Mouse (Mus musculus) heart, embryonic 14.5 days (tissue): ENCODE measurements around the gene Kirrel3. TPM values are rescaled to one million over a fixed set of nuclear protein-coding genes. Genes with fewer than 3 reads are reported as not detected.

Experiments
- ATAC-seq: fragments of 200-750 bp; cut with Nextera tagmentation; 2 replicates; pipeline ENCODE4 v1.8.0; 2017; ENCODE audit warnings: low read depth, moderate TSS enrichment; ENCODE audit not compliant: insufficient number of reproducible peaks, insufficient read depth, low FRiP score
- H3K27ac ChIP-seq, 2 experiments: fragments of 200-500 bp in 1 of 2; fragments of 300-500 bp in 1 of 2; sonication (generic) in 1 of 2; replicated peaks in 1 of 2; 2 replicates each; pipeline ENCODE4 v1.5.1; 2012 to 2014; ENCODE audit warnings: low read depth in 2 of 2, low read length in 2 of 2, control low read depth in 1 of 2, mild to moderate bottlenecking in 1 of 2, mixed read lengths in 1 of 2; ENCODE audit not compliant: control insufficient read depth in 1 of 2, insufficient read depth in 1 of 2
- H3K27me3 ChIP-seq: fragments of 300-500 bp; sonication (generic); 2 replicates; pipeline ENCODE4 v1.6.1; 2014; ENCODE audit warnings: mild to moderate bottlenecking, low read length, control low read depth; ENCODE audit not compliant: control insufficient read depth, insufficient read depth
- H3K36me3 ChIP-seq: fragments of 300-500 bp; sonication (generic); 2 replicates; pipeline ENCODE4 v1.6.1; 2014; ENCODE audit warnings: mild to moderate bottlenecking, control low read depth, low read length, mixed read lengths; ENCODE audit not compliant: control insufficient read depth, insufficient read depth
- H3K4me1 ChIP-seq, 2 experiments: fragments of 200-500 bp in 1 of 2; fragments of 300-500 bp in 1 of 2; sonication (generic) in 1 of 2; 2 replicates each; pipeline ENCODE4 v1.6.1; 2012 to 2014; ENCODE audit warnings: low read length in 2 of 2, control low read depth in 1 of 2, mixed read lengths in 1 of 2; ENCODE audit not compliant: control insufficient read depth in 2 of 2, insufficient read depth in 2 of 2
- H3K4me2 ChIP-seq: fragments of 300-500 bp; sonication (generic); 2 replicates; pipeline ENCODE4 v1.6.1; 2014; ENCODE audit warnings: mild to moderate bottlenecking, low read length
- H3K4me3 ChIP-seq, 2 experiments: fragments of 200-500 bp in 1 of 2; fragments of 300-500 bp in 1 of 2; sonication (generic) in 1 of 2; 2 replicates each; pipeline ENCODE4 v1.5.1; 2012 to 2014; ENCODE audit warnings: low read length in 2 of 2, mild to moderate bottlenecking in 2 of 2, control low read depth in 1 of 2, low read depth in 1 of 2, moderate library complexity in 1 of 2; ENCODE audit not compliant: control insufficient read depth in 1 of 2, insufficient read depth in 1 of 2
- H3K9ac ChIP-seq: fragments of 300-500 bp; sonication (generic); 2 replicates; pipeline ENCODE4 v1.6.1; 2014; ENCODE audit warnings: mild to moderate bottlenecking, low read length
- H3K9me3 ChIP-seq: fragments of 300-500 bp; sonication (generic); 2 replicates; pipeline ENCODE4 v1.6.1; 2016; ENCODE audit warnings: low read length, control low read depth; ENCODE audit not compliant: control insufficient read depth
- WGBS: fragments of 180-500 bp; shearing (Covaris S2); extraction: QIAGEN DNeasy Blood & Tissue Kit; methylation state at CpG from one replicate; pipeline ENCODE4 v1.1.7; 2014; 5-methylcytosine and 5-hydroxymethylcytosine counted together
- polyA plus RNA-seq: library from polyadenylated mRNA; unstranded; fragments of >200 nt; fragmentation: Nextera tagmentation; extraction: Ambion mirVana; gene quantifications from 2 replicates; pipeline ENCODE4 v1.2.1, GENCODE M21; 2014

The Kirrel3 gene
- polyA plus RNA-seq, 1 experiment from 2014 or later: 1.0 TPM

DNA sequence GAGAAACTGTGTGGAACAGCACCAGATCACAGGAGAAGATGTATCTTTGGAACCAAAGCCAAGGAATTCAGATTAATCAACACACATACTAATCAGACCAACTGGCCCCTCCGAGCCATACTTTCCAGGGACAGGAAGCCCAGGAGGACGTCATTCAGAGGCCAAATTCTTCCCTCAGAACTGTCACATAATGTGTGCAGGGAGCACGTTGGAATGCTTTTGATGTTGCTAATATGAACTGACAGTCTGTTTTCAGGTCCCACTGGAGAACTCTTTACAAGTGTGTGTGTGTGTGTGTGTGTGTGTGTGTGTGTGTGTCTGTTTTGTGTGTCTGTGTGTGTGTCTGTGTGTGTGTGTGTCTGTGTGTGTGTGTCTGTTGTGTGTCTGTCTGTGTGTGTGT is 345.0 kb downstream of the Kirrel3 start:
- Histone ChIP-seq H3K4me3 (no peak overlapping the region), H3K4me1 (no peaks in the 10 kb centered on the region), H3K9ac (no peak overlapping the region), H3K36me3 (no peaks in the 10 kb centered on the region), H3K27ac (no peak overlapping the region), H3K27me3 (no peaks in the 10 kb centered on the region), H3K4me2 (no peak overlapping the region), H3K9me3 (no peaks in the 10 kb centered on the region)
- no peak for ATAC-seq
- whole genome bisulfite sequencing: 33% methylated on average over 3 of the region's 3 CpGs

DNA sequence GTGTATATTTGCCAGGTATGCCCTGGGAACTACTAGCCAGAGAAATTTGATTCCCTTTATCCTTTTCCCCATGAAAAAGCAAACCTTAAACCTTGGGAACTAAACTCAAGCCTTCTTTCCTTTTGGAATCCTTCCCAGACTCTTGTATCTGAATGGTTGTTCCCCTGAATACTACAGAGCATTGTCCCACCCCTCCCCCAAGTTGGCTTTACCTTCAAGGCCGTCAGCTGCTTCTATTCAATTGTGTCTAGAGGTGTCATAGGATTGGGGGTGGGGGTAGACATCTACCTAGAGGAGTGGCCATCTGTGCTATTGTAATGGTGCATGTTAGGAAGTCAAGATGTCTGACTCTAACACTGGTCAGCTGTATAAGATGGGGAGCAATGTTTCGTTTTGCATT is 351.1 kb downstream of the Kirrel3 start:
- Histone ChIP-seq H3K9me3 (no peaks in the 10 kb centered on the region), H3K4me2 (no peak overlapping the region), H3K9ac (no peak overlapping the region), H3K4me1 (no peaks in the 10 kb centered on the region), H3K4me3 (no peak overlapping the region), H3K27ac (no peak overlapping the region), H3K27me3 (no peaks in the 10 kb centered on the region; the same call in 1 of the 2 replicates), H3K36me3 (no peaks in the 10 kb centered on the region)
- WGBS: 64% methylated on average over 2 of the region's 2 CpGs
- ATAC-seq: no peak

DNA sequence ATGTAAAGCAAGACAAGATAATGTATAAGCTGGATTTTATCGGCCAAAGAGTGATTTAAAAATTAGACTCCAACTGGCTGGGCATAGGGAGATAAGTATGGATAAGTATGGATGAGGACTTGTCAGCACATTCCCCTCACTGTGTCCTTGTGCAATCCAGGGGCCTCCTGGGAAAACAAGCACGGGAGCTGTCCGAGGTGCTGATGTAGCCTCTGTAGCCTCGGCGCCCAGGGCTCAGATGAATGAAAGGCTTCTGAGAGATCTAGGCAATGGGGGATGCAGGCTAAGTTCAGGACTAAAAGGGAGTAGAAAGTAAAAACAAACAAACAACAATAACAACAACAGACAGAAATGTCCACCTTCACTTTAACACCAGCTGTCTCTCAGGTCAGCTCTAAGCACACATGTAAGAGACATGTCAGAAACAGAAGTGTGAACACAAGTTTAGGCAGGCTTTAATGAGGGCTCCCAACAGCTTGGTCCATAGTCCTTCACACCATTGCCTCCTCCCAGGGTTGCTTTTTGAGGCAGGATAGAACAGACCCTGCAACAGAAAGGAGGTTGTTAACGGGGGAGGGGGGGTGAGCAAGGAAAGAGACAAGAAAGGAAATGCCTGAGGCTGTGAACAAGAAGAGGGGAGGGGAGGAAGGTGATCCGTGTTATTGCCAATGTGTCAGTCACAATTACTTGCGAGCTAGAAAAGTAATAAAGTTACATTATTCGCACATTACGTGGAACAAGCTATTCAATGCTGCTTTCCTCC is 352.2 kb downstream of the Kirrel3 start:
- no peak overlapping the region for H3K9ac ChIP-seq
- no peak for ATAC-seq
- no peak overlapping the region for H3K4me2 ChIP-seq
- no peaks in the 10 kb centered on the region for H3K36me3 ChIP-seq
- WGBS: 37% methylated on average over 10 of the region's 10 CpGs
- H3K27ac ChIP-seq: no peak overlapping the region
- H3K4me1 ChIP-seq: no peaks in the 10 kb centered on the region
- no peaks in the 10 kb centered on the region for H3K9me3 ChIP-seq
- no peaks in the 10 kb centered on the region; the same call in 1 of the 2 replicates for H3K27me3 ChIP-seq
- no peak overlapping the region for H3K4me3 ChIP-seq

DNA sequence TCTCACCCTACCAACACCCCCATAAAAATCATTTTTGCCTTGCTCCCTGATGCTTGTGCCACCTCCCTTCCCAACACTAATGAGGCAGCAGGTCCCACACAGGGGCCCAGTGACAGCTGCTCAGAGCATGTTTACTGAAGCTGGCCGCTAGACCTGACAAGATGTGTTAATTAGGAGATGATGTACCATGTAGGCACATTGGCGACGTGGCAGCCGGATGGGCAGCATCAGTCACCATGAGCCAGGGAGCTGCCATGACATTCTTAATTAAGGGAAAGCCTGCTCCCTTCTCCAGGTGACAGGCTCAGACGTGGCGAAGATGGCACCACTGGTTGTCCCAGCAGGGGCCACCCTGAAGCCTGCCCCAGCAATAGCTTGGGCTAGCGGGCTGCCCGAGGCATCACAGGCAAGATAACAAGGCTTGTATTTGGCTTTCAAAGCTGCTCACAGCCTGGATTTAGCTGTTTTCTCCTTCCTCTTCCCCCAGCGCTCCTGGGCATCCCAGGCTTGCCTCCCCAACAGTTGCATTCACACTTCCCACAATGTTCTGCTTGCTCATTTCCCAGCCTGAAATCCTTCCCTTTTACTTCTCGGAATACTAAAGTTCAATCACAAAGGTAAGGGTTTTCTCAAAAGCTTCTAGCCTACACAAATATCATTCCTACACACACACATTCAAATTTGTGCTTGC is 357.7 kb downstream of the Kirrel3 start:
- Histone ChIP-seq H3K27me3 (no peaks in the 10 kb centered on the region; the same call in 1 of the 2 replicates), H3K9me3 (no peaks in the 10 kb centered on the region), H3K4me1 (no peaks in the 10 kb centered on the region), H3K4me2 (no peak overlapping the region), H3K27ac (no peak overlapping the region), H3K36me3 (no peaks in the 10 kb centered on the region), H3K9ac (no peak overlapping the region), H3K4me3 (no peak overlapping the region)
- 49% methylated on average over 10 of the region's 10 CpGs for WGBS
- ATAC-seq: no peak

GRCm38 (mm10) chr9:34846440-34846839 is 360.7 kb downstream of the Kirrel3 start:
- ATAC-seq: no peak
- 61% methylated on average over 1 of the region's 1 CpGs for WGBS

GRCm38 (mm10) chr9:34847664-34848063 is 362.0 kb downstream of the Kirrel3 start:
- Histone ChIP-seq H3K27me3 (no peaks in the 10 kb centered on the region), H3K9ac (no peak overlapping the region), H3K4me3 (no peak overlapping the region), H3K9me3 (no peaks in the 10 kb centered on the region), H3K4me2 (no peak overlapping the region), H3K4me1 (no peaks in the 10 kb centered on the region), H3K36me3 (no peaks in the 10 kb centered on the region), H3K27ac (no peak overlapping the region)
- 52% methylated on average over 5 of the region's 5 CpGs for WGBS
- ATAC-seq: no peak

More at GRCm38 (mm10) chr9:34846440-34846839, 360.7 kb downstream of the Kirrel3 start:
- Histone ChIP-seq H3K4me3 (no peak overlapping the region), H3K27me3 (no peaks in the 10 kb centered on the region; the same call in 1 of the 2 replicates), H3K9me3 (no peaks in the 10 kb centered on the region), H3K36me3 (no peaks in the 10 kb centered on the region), H3K27ac (no peak overlapping the region), H3K4me2 (no peak overlapping the region), H3K4me1 (no peaks in the 10 kb centered on the region), H3K9ac (no peak overlapping the region)

GRCm38 (mm10) chr9:34851136-34851535 is 365.4 kb downstream of the Kirrel3 start:
- H3K36me3 ChIP-seq: no peaks in the 10 kb centered on the region
- no peak overlapping the region for H3K4me3 ChIP-seq
- no peak overlapping the region for H3K27ac ChIP-seq
- no peaks in the 10 kb centered on the region for H3K9me3 ChIP-seq
- no peak overlapping the region for H3K9ac ChIP-seq
- H3K4me2 ChIP-seq: no peak overlapping the region
- ATAC-seq: no peak
- H3K4me1 ChIP-seq: no peaks in the 10 kb centered on the region
- H3K27me3 ChIP-seq: no peaks in the 10 kb centered on the region
- WGBS: 77% methylated on average over 4 of the region's 4 CpGs
